Mouse (Mus musculus): Measurements from ENCODE around the gene Lmnb2. TPM values are rescaled to one million over a fixed set of nuclear protein-coding genes. Genes with fewer than 3 reads are reported as not detected.

Lmnb2 gene
- polyA plus RNA-seq, 1 experiment from 2014 or later = 84.7 TPM

- H3K4me1 ChIP-seq = peaks cover 53% of the 10 kb centered on the region
- no peaks in the 10 kb centered on the region for H3K9me3 ChIP-seq (replicated peaks)
- H3K27me3 ChIP-seq (ENCODE audit: low read depth, poor library complexity, severe bottlenecking) = peaks cover 61% of the 10 kb centered on the region
- no peaks in the 10 kb centered on the region for H3K36me3 ChIP-seq
- H3K4me3 ChIP-seq = no peak overlapping the region
- 73% methylated on average over 2 of the region's 2 CpGs for WGBS
- no peak overlapping the region for H3K27ac ChIP-seq (replicated peaks)
- DNase-seq (ENCODE audit: low spot score) = no peak
These were observed 22.9 kb upstream of the Lmnb2 start for GRCm38 (mm10) chr10:80940988-80941347.

DNA sequence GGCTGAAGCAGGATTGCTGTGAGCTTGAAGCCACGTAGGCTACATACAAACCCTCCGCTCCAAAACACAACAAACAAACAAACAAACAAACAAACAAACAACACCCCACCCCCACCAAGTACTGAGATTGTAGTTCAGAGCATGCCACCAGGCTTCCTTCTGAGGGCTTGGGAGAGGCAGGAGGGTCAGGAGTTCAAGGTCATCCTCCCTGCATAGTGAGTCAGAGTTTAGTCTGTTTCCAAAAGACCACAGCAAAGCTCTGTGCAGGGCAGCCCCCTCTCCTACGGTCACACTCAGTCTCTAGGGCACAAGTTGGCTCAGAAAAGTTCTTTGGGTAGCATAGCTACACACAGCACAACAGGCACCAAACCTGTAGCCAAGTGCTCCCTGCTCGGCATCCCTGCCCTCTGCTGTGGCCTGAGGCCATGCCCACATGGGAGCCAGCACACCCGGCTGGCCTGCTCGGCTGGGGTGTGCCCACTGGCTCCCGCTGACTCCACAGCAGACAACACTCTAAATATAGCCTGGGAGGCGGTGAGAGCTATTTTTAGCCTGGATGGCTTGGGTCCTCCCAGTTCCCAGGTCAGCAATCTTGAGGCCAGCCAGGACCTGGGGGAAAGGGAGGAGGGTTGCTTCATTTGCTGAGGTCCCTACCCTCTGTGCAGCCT lies 22.4 kb upstream of the Lmnb2 start:
- Histone ChIP-seq H3K4me3 (peak overlapping the region; percentile 53), H3K27me3 (ENCODE audit: low read depth, poor library complexity, severe bottlenecking) (peaks cover 66% of the 10 kb centered on the region), H3K36me3 (no peaks in the 10 kb centered on the region), H3K4me1 (peaks cover 58% of the 10 kb centered on the region), H3K27ac (replicated peaks) (no peak overlapping the region; the same call in 1 of the 2 replicates), H3K9me3 (replicated peaks) (no peaks in the 10 kb centered on the region)
- 60% methylated on average over 8 of the region's 8 CpGs for WGBS
- no peak for DNase-seq (ENCODE audit: low spot score)

DNA sequence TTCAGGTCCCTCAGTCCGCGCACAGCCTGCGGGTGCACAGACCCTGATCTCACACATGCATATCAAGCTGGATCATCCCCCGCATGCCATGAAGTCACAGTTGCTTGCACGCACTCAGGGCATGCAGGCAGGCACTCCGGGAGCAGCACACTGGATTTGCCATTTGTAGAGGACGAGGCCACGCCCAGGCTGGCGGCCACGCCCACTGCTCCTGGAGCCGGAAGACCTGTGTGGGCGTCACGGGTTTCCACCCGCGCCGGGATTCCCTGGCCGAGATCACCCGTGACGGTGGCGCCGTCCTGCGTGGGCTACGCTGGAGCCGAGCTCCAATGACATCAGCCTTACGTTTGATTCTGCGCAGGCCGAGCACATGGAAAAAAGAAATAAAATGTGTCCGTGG lies 21.6 kb upstream of the Lmnb2 start:
- H3K4me1 ChIP-seq = peaks cover 63% of the 10 kb centered on the region
- H3K4me3 ChIP-seq = peak overlapping the region; percentile 53
- 8% methylated on average over 28 of the region's 28 CpGs for WGBS
- peak overlapping the region; percentile 43 for H3K27ac ChIP-seq (replicated peaks)
- H3K27me3 ChIP-seq (ENCODE audit: low read depth, poor library complexity, severe bottlenecking) = peaks cover 74% of the 10 kb centered on the region
- H3K36me3 ChIP-seq = no peaks in the 10 kb centered on the region
- peak; percentile 75 for DNase-seq (ENCODE audit: low spot score)
- no peaks in the 10 kb centered on the region for H3K9me3 ChIP-seq (replicated peaks)

DNA sequence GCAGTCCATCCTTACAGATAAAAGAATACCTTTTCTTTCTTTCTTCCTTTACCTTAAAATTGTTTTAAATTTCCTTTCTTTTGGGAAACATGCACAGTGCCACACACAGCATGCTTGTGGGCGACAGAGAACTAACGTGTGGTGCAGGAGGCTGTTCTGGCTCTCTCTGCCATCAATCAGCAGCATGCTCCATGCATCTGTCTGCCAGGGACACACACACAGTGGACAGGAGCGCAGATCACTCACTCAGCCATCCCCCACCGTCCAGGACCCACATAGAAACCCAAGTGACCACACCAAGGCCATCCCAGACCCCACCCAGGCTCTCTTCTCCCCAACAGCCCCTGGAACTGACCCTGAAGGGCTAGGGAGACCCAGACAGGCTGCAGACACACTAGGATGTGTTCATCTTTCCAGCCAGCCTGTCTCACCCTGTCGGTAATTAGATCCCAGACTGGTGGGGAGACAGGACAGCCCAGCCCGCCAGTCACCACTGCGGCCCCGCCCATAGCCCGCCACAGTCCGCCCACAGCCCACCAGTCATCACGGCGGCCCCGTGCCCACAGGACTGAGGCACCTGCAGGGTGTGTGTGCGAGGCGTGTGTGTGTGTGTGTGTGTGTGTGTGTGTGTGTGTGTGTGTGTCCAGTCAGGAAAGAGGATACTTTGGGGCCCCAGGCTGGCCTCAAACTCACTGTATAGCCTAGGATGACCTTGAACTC lies 20.9 kb upstream of the Lmnb2 start:
- Histone ChIP-seq H3K9me3 (replicated peaks) (no peaks in the 10 kb centered on the region), H3K27me3 (ENCODE audit: low read depth, poor library complexity, severe bottlenecking) (peaks cover 81% of the 10 kb centered on the region), H3K4me3 (peak overlapping the region; percentile 53), H3K4me1 (peaks cover 69% of the 10 kb centered on the region), H3K36me3 (no peaks in the 10 kb centered on the region), H3K27ac (replicated peaks) (peak overlapping the region; percentile 43; the same call in 1 of the 2 replicates)
- 14% methylated on average over 15 of the region's 15 CpGs for WGBS
- DNase-seq (ENCODE audit: low spot score) = peak; percentile 50

GRCm38 (mm10) chr10:80937646-80938045 lies 19.6 kb upstream of the Lmnb2 start:
- no peak for DNase-seq (ENCODE audit: low spot score)
- 31% methylated on average over 8 of the region's 8 CpGs for WGBS
- Histone ChIP-seq H3K4me1 (peaks cover 83% of the 10 kb centered on the region), H3K27me3 (ENCODE audit: low read depth, poor library complexity, severe bottlenecking) (peaks cover 94% of the 10 kb centered on the region), H3K9me3 (replicated peaks) (no peaks in the 10 kb centered on the region), H3K36me3 (no peaks in the 10 kb centered on the region), H3K4me3 (no peak overlapping the region), H3K27ac (replicated peaks) (no peak overlapping the region)

- peaks cover 92% of the 10 kb centered on the region for H3K4me1 ChIP-seq
- H3K27me3 ChIP-seq (ENCODE audit: low read depth, poor library complexity, severe bottlenecking) = peaks cover 99% of the 10 kb centered on the region
- H3K4me3 ChIP-seq = peak overlapping the region; percentile 46
- H3K27ac ChIP-seq (replicated peaks) = peak overlapping the region; percentile 39
- DNase-seq (ENCODE audit: low spot score) = no peak
- WGBS = 11% methylated on average over 6 of the region's 6 CpGs
- H3K36me3 ChIP-seq = no peaks in the 10 kb centered on the region
- H3K9me3 ChIP-seq (replicated peaks) = no peaks in the 10 kb centered on the region
These were observed 18.7 kb upstream of the Lmnb2 start for GRCm38 (mm10) chr10:80936810-80937164.

GRCm38 (mm10) chr10:80936135-80936809 lies 18.2 kb upstream of the Lmnb2 start:
- peak overlapping the region; percentile 39 for H3K27ac ChIP-seq (replicated peaks)
- H3K9me3 ChIP-seq (replicated peaks) = no peaks in the 10 kb centered on the region
- no peaks in the 10 kb centered on the region for H3K36me3 ChIP-seq
- peak overlapping the region; percentile 46 for H3K4me3 ChIP-seq
- H3K27me3 ChIP-seq (ENCODE audit: low read depth, poor library complexity, severe bottlenecking) = peaks cover 99% of the 10 kb centered on the region
- H3K4me1 ChIP-seq = peaks cover 95% of the 10 kb centered on the region
- 2% methylated on average over 37 of the region's 37 CpGs for WGBS
- DNase-seq (ENCODE audit: low spot score) = peak; percentile 57

GRCm38 (mm10) chr10:80935698-80936097 lies 17.7 kb upstream of the Lmnb2 start:
- DNase-seq (ENCODE audit: low spot score) = peak; percentile 22
- H3K36me3 ChIP-seq = no peaks in the 10 kb centered on the region
- 9% methylated on average over 17 of the region's 17 CpGs for WGBS

GRCm38 (mm10) chr10:80935241-80935640 lies 17.2 kb upstream of the Lmnb2 start:
- Histone ChIP-seq H3K9me3 (replicated peaks) (no peaks in the 10 kb centered on the region), H3K4me1 (peaks cover 95% of the 10 kb centered on the region), H3K4me3 (peak overlapping the region; percentile 46; the same call in 1 of the 2 replicates), H3K27me3 (ENCODE audit: low read depth, poor library complexity, severe bottlenecking) (peaks cover 99% of the 10 kb centered on the region), H3K27ac (replicated peaks) (no peak overlapping the region), H3K36me3 (no peaks in the 10 kb centered on the region)
- DNase-seq (ENCODE audit: low spot score) = no peak
- WGBS = 4% methylated on average over 3 of the region's 3 CpGs

More at GRCm38 (mm10) chr10:80935698-80936097, 17.7 kb upstream of the Lmnb2 start:
- H3K27ac ChIP-seq (replicated peaks) = peak overlapping the region; percentile 39; the same call in 1 of the 2 replicates
- H3K4me3 ChIP-seq = peak overlapping the region; percentile 46
- peaks cover 95% of the 10 kb centered on the region for H3K4me1 ChIP-seq
- H3K27me3 ChIP-seq (ENCODE audit: low read depth, poor library complexity, severe bottlenecking) = peaks cover 99% of the 10 kb centered on the region
- no peaks in the 10 kb centered on the region for H3K9me3 ChIP-seq (replicated peaks)

DNA sequence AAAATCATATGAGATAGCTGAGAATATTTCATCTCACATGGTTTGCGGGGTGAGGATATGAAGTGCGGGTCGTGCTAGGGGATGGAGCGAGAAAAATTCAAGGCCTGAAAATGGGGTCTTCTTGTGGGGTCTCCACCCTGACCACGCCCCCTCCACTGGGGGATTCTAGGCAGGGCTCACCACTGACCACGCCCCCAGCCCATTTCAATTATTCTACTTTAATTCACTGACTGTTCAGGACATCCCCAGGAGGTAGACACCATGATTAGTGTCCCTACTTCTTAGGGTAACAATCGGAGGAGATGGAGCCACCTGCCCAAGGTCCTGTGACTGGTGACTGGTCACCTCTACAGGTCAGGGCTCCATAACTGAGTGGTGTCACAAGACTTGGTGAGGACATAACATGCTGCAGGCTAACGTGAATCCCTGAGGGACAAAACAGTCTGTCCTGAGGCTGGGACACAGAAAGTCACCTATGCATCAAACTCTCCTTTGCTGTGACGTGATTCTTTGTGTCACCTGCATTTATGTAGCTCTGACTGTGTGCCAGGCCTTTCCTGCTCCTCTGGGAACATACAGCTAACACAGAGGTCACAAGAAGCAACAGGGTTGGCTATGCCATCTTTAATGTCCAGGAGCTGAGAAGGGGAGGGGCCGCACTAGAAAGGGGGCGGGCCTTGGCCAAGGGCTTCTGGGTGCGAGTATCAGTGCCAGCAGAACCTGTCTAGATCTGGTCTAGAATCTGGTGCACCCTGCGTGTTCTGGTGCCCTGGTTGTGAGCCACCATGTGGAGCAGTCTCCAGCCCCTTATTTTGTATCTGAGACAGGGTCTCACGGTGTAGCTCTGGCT lies 16.3 kb upstream of the Lmnb2 start:
- WGBS = 37% methylated on average over 14 of the region's 14 CpGs
- H3K27ac ChIP-seq (replicated peaks) = no peak overlapping the region
- no peak for DNase-seq (ENCODE audit: low spot score)
- H3K36me3 ChIP-seq = no peaks in the 10 kb centered on the region
- peaks cover 94% of the 10 kb centered on the region for H3K27me3 ChIP-seq (ENCODE audit: low read depth, poor library complexity, severe bottlenecking)
- H3K9me3 ChIP-seq (replicated peaks) = no peaks in the 10 kb centered on the region
- 0 out of 2 replicates have a peak overlapping the region, but pooled peaks have one; percentile 65 for H3K4me3 ChIP-seq
- peaks cover 94% of the 10 kb centered on the region for H3K4me1 ChIP-seq

DNA sequence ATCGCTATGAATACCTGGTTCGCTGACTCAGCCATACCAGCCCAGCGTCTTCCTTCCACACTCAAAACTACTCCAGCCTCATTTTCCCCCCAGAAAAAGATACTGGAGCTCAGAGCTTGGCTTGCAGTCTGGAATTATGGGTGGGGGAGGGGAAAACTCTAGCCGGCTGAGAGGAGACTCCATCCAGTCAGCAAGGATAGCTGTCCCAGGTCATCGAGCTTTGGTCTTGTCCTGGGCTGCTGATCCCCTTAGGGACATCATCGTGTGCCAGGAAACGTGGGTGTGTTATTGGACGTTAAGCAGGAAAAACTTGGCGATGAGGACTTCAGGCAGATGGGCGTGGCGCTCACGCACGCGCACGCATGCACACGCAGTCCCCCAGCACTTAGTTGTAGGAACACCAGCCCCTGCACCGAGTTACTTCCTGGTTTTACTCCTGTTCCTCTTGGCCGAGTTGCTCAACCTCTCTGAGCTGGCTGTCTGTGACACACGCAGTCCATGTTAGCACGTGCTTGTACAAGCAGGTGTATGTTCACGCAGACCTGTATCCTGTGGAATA lies 15.5 kb upstream of the Lmnb2 start:
- WGBS = 3% methylated on average over 21 of the region's 21 CpGs

More for the DNA sequence above, 15.5 kb upstream of the Lmnb2 start:
- Histone ChIP-seq H3K4me1 (peaks cover 94% of the 10 kb centered on the region), H3K27me3 (ENCODE audit: low read depth, poor library complexity, severe bottlenecking) (peaks cover 91% of the 10 kb centered on the region), H3K9me3 (replicated peaks) (no peaks in the 10 kb centered on the region), H3K36me3 (no peaks in the 10 kb centered on the region), H3K27ac (replicated peaks) (no peak overlapping the region), H3K4me3 (peak overlapping the region; percentile 65)
- DNase-seq (ENCODE audit: low spot score) = peak; percentile 25

Measured in midbrain, embryonic 10.5 days (tissue).